Mouse (Mus musculus) lung, embryonic 15.5 days (tissue): Measurements from ENCODE around the gene Tsc22d3. TPM values are rescaled to one million over a fixed set of nuclear protein-coding genes. Genes with fewer than 3 reads are reported as not detected.

ENCODE experiments used
- ATAC-seq: fragments of 200-750 bp; cut with Nextera tagmentation; 2 replicates; pipeline ENCODE4 v1.8.0; 2017; ENCODE audit warnings: moderate number of reproducible peaks, borderline replicate concordance; ENCODE audit not compliant: low FRiP score, low TSS enrichment; ENCODE audit errors: extremely low read depth
- H3K27ac ChIP-seq: fragments of 300-500 bp; sonication (generic); 2 replicates; pipeline ENCODE4 v1.5.1; 2015; ENCODE audit warnings: moderate library complexity, mild to moderate bottlenecking, inconsistent platforms
- H3K27me3 ChIP-seq: fragments of 300-500 bp; sonication (generic); 2 replicates; pipeline ENCODE4 v1.6.1; 2015; ENCODE audit warnings: inconsistent platforms
- H3K36me3 ChIP-seq: fragments of 300-500 bp; sonication (generic); 2 replicates; pipeline ENCODE4 v1.6.1; 2015; ENCODE audit warnings: inconsistent platforms
- H3K4me1 ChIP-seq: fragments of 300-500 bp; sonication (generic); 2 replicates; pipeline ENCODE4 v1.6.1; 2015; ENCODE audit warnings: inconsistent platforms
- H3K4me2 ChIP-seq: fragments of 300-500 bp; sonication (generic); 2 replicates; pipeline ENCODE4 v1.6.1; 2015; ENCODE audit warnings: inconsistent platforms, mild to moderate bottlenecking, moderate library complexity
- H3K4me3 ChIP-seq: fragments of 300-500 bp; sonication (generic); 2 replicates; pipeline ENCODE4 v1.5.1; 2015; ENCODE audit warnings: mild to moderate bottlenecking, inconsistent platforms
- H3K9ac ChIP-seq: fragments of 300-500 bp; sonication (generic); 2 replicates; pipeline ENCODE4 v1.6.1; 2015; ENCODE audit warnings: inconsistent platforms
- H3K9me3 ChIP-seq: fragments of 300-500 bp; sonication (generic); 2 replicates; pipeline ENCODE4 v1.6.1; 2016; ENCODE audit warnings: inconsistent platforms
- WGBS: fragments of 180-500 bp; shearing (Covaris S2); methylation state at CpG from one replicate; pipeline ENCODE4 v1.1.7; 2015; 5-methylcytosine and 5-hydroxymethylcytosine counted together
- polyA plus RNA-seq: library from polyadenylated mRNA; unstranded; fragments of >200 nt; fragmentation: Nextera tagmentation; extraction: Ambion mirVana; gene quantifications from 2 replicates; pipeline ENCODE4 v1.2.1, GENCODE M21; 2015

Tsc22d3 gene
- polyA plus RNA-seq, 1 experiment from 2014 or later: 111 TPM

GRCm38 (mm10) chrX:140591176-140591575 is 9.3 kb downstream of the Tsc22d3 start:
- no peaks in the 10 kb centered on the region for H3K36me3 ChIP-seq
- no peaks in the 10 kb centered on the region for H3K4me1 ChIP-seq
- WGBS: 65% methylated on average over 3 of the region's 3 CpGs
- no peak overlapping the region for H3K27ac ChIP-seq
- peaks cover 17% of the 10 kb centered on the region; the same call in 1 of the 2 replicates for H3K27me3 ChIP-seq
- no peak overlapping the region for H3K9ac ChIP-seq
- no peak overlapping the region for H3K4me2 ChIP-seq
- no peak for ATAC-seq
- H3K4me3 ChIP-seq: no peak overlapping the region
- no peaks in the 10 kb centered on the region for H3K9me3 ChIP-seq

DNA sequence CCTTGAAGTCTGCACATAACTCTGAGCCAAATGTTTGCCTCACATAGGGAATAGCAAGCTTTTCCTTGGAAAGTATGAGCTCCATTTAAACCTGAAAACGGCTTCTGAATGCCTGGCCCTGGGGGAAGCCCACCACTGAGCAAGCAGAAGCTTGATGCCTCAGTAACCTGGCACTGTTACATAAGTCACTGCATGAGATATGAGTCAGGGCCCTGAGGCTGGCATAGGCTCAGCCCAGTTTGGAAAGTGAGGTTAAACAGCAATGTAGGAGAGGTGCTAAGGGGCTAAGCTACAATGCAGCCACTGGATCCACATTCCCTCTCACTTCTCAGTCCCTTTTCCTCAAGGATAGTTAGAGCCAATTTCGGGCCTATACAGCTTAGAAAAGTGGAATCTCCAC is 10.3 kb downstream of the Tsc22d3 start:
- H3K4me2 ChIP-seq: no peak overlapping the region

GRCm38 (mm10) chrX:140589194-140589751 is 11.2 kb downstream of the Tsc22d3 start:
- no peaks in the 10 kb centered on the region for H3K36me3 ChIP-seq

More for the DNA sequence above, 10.3 kb downstream of the Tsc22d3 start:
- WGBS: 69% methylated on average over 2 of the region's 2 CpGs
- Histone ChIP-seq H3K27me3 (peaks cover 21% of the 10 kb centered on the region; the same call in 1 of the 2 replicates), H3K27ac (no peak overlapping the region), H3K9ac (no peak overlapping the region), H3K4me1 (no peaks in the 10 kb centered on the region), H3K36me3 (no peaks in the 10 kb centered on the region), H3K9me3 (no peaks in the 10 kb centered on the region), H3K4me3 (no peak overlapping the region)
- no peak for ATAC-seq

GRCm38 (mm10) chrX:140588534-140588933 is 11.9 kb downstream of the Tsc22d3 start:
- Histone ChIP-seq H3K4me2 (no peak overlapping the region), H3K27ac (no peak overlapping the region), H3K36me3 (no peaks in the 10 kb centered on the region), H3K9ac (no peak overlapping the region), H3K4me3 (no peak overlapping the region), H3K4me1 (no peaks in the 10 kb centered on the region), H3K27me3 (peaks cover 25% of the 10 kb centered on the region; the same call in 1 of the 2 replicates), H3K9me3 (no peaks in the 10 kb centered on the region)
- WGBS: 84% methylated on average over 5 of the region's 5 CpGs
- ATAC-seq: no peak

More at GRCm38 (mm10) chrX:140589194-140589751, 11.2 kb downstream of the Tsc22d3 start:
- no peak for ATAC-seq
- 70% methylated on average over 4 of the region's 4 CpGs for WGBS
- Histone ChIP-seq H3K4me3 (no peak overlapping the region), H3K9me3 (no peaks in the 10 kb centered on the region), H3K4me1 (no peaks in the 10 kb centered on the region), H3K27ac (no peak overlapping the region), H3K9ac (no peak overlapping the region), H3K27me3 (peaks cover 21% of the 10 kb centered on the region; the same call in 1 of the 2 replicates), H3K4me2 (no peak overlapping the region)

- no peaks in the 10 kb centered on the region for H3K36me3 ChIP-seq
- H3K27ac ChIP-seq: no peak overlapping the region
- H3K27me3 ChIP-seq: peaks cover 35% of the 10 kb centered on the region; the same call in 1 of the 2 replicates
- ATAC-seq: no peak
- H3K4me1 ChIP-seq: no peaks in the 10 kb centered on the region
- no peak overlapping the region for H3K4me2 ChIP-seq
- no peaks in the 10 kb centered on the region for H3K9me3 ChIP-seq
- H3K4me3 ChIP-seq: no peak overlapping the region
- no peak overlapping the region for H3K9ac ChIP-seq
- 44% methylated on average over 3 of the region's 3 CpGs for WGBS
Observed at GRCm38 (mm10) chrX:140580416-140580815, 20.0 kb downstream of the Tsc22d3 start.

DNA sequence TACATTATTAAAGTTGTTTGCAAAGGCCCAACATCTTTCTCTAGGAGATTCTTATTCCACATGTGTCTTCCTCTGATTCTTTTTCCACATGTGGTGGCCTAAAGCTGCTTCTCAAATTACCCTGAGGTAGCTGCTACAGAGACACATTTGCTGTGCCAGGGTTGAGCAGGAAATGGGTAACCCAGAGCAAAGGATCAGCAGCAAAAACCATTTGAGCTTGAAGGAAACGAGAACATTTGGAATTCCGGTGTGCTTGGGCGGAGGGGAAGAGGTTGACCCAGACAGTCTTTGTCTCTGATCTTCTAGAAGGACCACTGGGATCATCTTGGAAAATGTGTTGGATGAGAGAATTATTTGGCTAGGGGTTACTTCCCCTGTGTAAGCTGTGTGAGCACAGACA is 24.8 kb downstream of the Tsc22d3 start:
- Histone ChIP-seq H3K4me3 (no peak overlapping the region), H3K4me2 (no peak overlapping the region), H3K4me1 (no peaks in the 10 kb centered on the region), H3K27me3 (peaks cover 29% of the 10 kb centered on the region; the same call in 1 of the 2 replicates), H3K36me3 (no peaks in the 10 kb centered on the region), H3K9ac (no peak overlapping the region), H3K27ac (no peak overlapping the region), H3K9me3 (no peaks in the 10 kb centered on the region)
- ATAC-seq: no peak
- WGBS: 66% methylated on average over 3 of the region's 3 CpGs

DNA sequence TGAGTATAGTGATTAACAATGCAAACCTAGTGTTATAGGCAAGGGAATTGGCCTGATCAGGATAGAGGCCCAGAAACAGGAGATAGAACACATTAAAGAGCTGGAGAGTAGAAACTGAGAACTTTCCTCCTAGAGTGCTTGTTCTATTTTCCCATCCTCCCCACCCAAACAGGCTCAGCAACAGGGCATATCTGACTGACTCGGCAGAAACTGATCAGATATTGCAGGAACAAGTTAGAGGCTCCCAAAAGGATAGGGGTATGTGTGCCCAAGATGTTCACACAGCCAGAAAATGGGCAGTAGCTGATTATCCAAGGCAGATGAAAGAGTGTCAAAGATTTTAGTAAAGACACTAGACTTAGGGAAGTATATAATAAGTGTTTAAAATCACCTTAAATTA is 25.3 kb downstream of the Tsc22d3 start:
- no peaks in the 10 kb centered on the region for H3K4me1 ChIP-seq
- WGBS: 52% methylated on average over 1 of the region's 1 CpGs
- no peak overlapping the region for H3K27ac ChIP-seq
- H3K27me3 ChIP-seq: peaks cover 30% of the 10 kb centered on the region; the same call in 1 of the 2 replicates
- no peaks in the 10 kb centered on the region for H3K9me3 ChIP-seq
- H3K4me2 ChIP-seq: no peak overlapping the region
- no peak overlapping the region for H3K9ac ChIP-seq
- no peak for ATAC-seq
- no peaks in the 10 kb centered on the region for H3K36me3 ChIP-seq
- no peak overlapping the region for H3K4me3 ChIP-seq

DNA sequence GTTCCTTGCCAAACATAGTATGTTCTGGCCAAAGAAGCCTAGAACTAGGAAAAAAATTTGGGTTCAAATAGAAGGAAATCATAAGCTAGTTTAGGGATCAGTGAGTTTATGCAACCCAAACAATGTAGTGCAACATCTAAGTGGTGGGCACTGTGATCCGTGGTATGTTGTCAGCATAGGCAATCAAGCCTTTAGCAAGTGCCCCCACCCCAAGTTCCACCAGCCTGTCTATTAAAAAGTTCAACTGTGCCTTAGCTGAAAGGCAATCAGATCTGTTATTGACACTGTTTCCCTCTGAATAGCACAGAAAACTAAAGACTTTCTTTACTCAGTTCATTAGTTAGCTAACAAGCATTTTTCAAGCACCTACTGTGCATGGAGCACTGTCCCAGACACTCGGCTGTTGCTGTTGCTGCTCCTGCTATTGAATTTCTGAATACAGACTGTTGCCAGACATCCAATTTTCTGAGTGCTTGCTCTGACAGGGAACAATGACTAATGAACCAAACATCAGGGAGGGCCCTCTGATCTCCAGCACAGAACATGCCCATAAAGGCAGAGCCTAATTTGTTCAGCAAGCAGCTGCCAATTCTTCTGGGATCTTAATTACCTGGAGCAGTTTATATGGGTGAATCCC is 27.6 kb downstream of the Tsc22d3 start:
- Histone ChIP-seq H3K4me1 (peaks cover 8% of the 10 kb centered on the region; the same call in 1 of the 2 replicates), H3K36me3 (no peaks in the 10 kb centered on the region), H3K27ac (no peak overlapping the region), H3K4me3 (no peak overlapping the region), H3K9me3 (no peaks in the 10 kb centered on the region), H3K4me2 (no peak overlapping the region), H3K9ac (no peak overlapping the region), H3K27me3 (peaks cover 35% of the 10 kb centered on the region; the same call in 1 of the 2 replicates)
- ATAC-seq: no peak
- 45% methylated on average over 2 of the region's 2 CpGs for WGBS

DNA sequence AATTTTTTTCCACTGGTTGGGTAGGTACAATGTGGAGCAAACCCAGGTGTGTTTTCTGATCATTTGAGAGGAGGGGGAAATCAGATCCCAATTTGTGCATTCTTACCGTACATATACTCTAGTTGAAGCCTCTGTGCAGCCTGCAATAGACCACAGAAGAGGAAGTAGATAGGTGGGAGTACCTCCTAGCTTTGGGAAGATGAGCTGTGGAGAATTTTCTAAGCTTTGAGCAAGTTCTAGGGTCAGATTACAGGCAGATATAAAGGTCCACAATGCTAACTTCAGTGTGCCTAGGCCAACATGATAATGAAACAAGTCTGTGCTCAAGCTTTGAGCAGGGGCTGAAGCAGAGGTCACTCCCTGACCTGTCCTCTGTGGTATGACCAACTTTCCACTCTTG is 30.9 kb downstream of the Tsc22d3 start:
- no peaks in the 10 kb centered on the region for H3K36me3 ChIP-seq
- no peak overlapping the region for H3K9ac ChIP-seq
- peaks cover 15% of the 10 kb centered on the region; the same call in 1 of the 2 replicates for H3K4me1 ChIP-seq
- ATAC-seq: no peak
- H3K27me3 ChIP-seq: peaks cover 25% of the 10 kb centered on the region; the same call in 1 of the 2 replicates
- H3K27ac ChIP-seq: no peak overlapping the region
- H3K9me3 ChIP-seq: no peaks in the 10 kb centered on the region
- 95% methylated on average over 1 of the region's 1 CpGs for WGBS
- H3K4me2 ChIP-seq: no peak overlapping the region
- H3K4me3 ChIP-seq: no peak overlapping the region

DNA sequence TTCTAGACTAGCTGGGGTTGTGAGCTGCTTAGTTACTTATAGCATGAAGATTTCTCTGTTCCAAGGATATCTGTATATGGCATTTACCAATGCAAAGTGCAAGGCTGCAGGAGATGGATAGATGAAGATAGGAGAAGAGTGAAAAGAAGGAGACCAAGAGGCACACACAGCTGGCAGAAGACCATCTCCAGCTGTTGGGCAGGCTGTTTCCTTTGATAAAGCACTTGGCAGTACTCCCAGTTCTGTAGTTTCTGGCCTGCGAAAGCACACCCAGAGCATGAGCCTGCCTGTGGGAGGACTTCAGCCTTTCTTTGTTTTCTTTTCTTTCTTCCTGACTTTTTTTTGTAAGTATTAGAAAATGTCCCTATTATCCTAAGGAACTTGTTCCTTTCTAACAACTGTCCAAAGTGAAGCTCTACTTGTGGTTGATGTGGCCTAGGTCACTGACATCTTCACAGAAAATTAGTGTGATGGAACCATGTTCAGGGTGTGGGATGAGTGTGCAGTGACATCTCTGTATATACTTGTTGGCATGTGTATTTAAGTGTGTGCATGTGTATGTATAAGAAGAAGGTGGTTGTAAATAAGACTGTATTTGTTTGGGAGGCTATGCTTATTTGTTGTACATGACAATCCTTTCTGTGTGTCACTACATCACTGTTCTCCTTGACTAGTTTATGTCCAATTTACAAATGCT is 32.6 kb downstream of the Tsc22d3 start:
- no peak overlapping the region for H3K4me3 ChIP-seq
- peaks cover 15% of the 10 kb centered on the region; the same call in 1 of the 2 replicates for H3K4me1 ChIP-seq
- H3K9me3 ChIP-seq: no peaks in the 10 kb centered on the region
- peaks cover 18% of the 10 kb centered on the region; the same call in 1 of the 2 replicates for H3K27me3 ChIP-seq
- no peak overlapping the region for H3K9ac ChIP-seq
- ATAC-seq: peak; percentile 62; the same call in 1 of the 2 replicates
- no peak overlapping the region for H3K4me2 ChIP-seq
- H3K36me3 ChIP-seq: no peaks in the 10 kb centered on the region
- H3K27ac ChIP-seq: peak overlapping the region; percentile 33; the same call in 1 of the 2 replicates
- 30% methylated on average over 1 of the region's 1 CpGs for WGBS

DNA sequence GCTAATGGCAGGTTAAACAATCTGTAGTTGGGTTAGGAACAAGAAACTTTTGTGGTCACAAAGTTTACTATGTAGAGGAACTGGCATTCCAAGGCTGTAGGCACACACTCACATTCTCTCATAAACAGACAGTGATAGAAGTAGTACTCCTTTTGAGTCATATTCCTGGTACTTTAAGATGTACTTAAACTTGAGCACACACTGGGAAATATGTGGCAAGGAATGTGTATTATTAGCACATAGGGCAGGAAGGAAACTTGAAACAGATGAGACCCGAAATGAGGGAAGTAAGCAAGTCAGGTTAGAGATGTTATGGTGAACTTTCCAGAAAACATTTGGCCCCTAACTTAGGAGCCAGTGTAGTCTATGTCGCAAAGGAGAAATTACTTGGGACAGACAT is 34.7 kb downstream of the Tsc22d3 start:
- no peaks in the 10 kb centered on the region for H3K9me3 ChIP-seq
- 65% methylated on average over 2 of the region's 2 CpGs for WGBS
- H3K27ac ChIP-seq: no peak overlapping the region
- peaks cover 18% of the 10 kb centered on the region; the same call in 1 of the 2 replicates for H3K27me3 ChIP-seq
- no peak overlapping the region for H3K4me3 ChIP-seq
- no peak overlapping the region for H3K4me2 ChIP-seq
- H3K36me3 ChIP-seq: no peaks in the 10 kb centered on the region
- no peak overlapping the region for H3K9ac ChIP-seq
- no peak for ATAC-seq
- peaks cover 15% of the 10 kb centered on the region; the same call in 1 of the 2 replicates for H3K4me1 ChIP-seq

DNA sequence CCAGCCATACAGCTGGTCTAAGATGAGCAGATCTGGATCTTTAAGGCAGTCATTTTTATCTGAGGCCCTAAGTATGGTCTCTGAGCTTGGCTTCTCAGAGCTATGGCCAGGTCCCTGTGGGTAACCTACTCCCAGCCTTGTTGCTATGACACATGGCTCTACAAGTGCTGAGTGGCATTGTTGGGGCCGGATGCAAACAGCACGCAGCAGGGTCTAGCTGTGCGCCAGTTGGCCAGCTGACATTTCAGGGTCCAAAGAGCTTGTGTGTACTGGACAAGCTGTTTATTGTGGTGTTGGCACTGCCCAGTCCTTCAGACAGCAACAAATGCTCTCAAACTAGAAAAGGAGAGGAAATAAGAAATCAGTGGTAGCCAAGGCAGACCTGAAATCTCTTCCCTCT is 35.2 kb downstream of the Tsc22d3 start:
- Histone ChIP-seq H3K36me3 (no peaks in the 10 kb centered on the region), H3K27me3 (peaks cover 14% of the 10 kb centered on the region; the same call in 1 of the 2 replicates), H3K4me3 (no peak overlapping the region), H3K4me1 (peaks cover 15% of the 10 kb centered on the region; the same call in 1 of the 2 replicates), H3K9ac (no peak overlapping the region), H3K27ac (no peak overlapping the region), H3K4me2 (no peak overlapping the region), H3K9me3 (no peaks in the 10 kb centered on the region)
- 85% methylated on average over 3 of the region's 3 CpGs for WGBS
- no peak for ATAC-seq
